Mouse (Mus musculus): ENCODE results near the gene Mmp23.

GRCm38 (mm10) chr4:155696261-155697255 lies 43.4 kb upstream of the Mmp23 start:
- TF ChIP-seq CTCF (IDR thresholded peaks at IDR 0.05; ENCODE audit: low read depth, low read length) (no peak), POLR2A (IDR thresholded peaks at IDR 0.05; ENCODE audit: extremely low read depth, insufficient read depth, low read length) (no peak)

All from liver, adult 2 months (tissue).